Mouse (Mus musculus) heart, adult 2 months (tissue): ENCODE results near the gene Pdcd6ip.

Experiments
- CTCF ChIP-seq: fragments of 200-600 bp; IDR thresholded peaks from 2 replicates; pipeline ENCODE4 v1.8.1; 2022; ENCODE audit warnings: antibody characterized with exemption, mild to moderate bottlenecking, moderate library complexity
- POLR2A ChIP-seq: fragments of 200-500 bp; IDR thresholded peaks from 2 replicates; pipeline ENCODE4 v1.6.1; 2011; ENCODE audit warnings: mild to moderate bottlenecking, low read depth, low read length, control low read depth; ENCODE audit not compliant: insufficient read depth

DNA sequence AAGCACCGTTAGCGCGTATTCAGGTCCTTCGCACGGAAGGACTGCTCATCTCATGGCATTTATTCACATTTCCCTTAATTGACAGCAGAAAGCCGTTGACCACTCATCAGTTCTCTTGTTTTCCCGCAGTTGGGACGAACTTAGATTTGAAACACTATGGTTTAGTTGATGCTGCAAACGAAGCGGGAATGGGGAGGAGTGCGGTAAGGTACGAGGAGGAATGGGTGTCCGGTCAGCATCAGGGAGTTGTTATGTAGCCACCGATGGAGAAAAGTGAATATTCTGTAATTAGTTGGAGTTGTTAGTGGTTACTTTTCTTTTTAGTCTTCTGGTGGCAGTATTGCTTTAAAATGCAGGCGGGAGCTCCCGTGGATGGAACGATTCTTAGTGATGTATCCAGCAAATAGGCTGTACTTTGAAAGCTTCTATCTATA, 34.3 kb upstream of the Pdcd6ip start:
- TF ChIP-seq POLR2A (no peak), CTCF (peak; percentile 70)
